Mouse (Mus musculus): ENCODE data around the gene Top2a.

Gene Top2a

GRCm38 (mm10) chr11:99023500-99024467, at the start of gene Top2a:
Gene Top2a (minus strand): TSS chr11:99024189.
- peak; percentile 86 for DNase-seq

- no peak for DNase-seq
These were observed 49.8 kb upstream of the Top2a start for GRCm38 (mm10) chr11:99073781-99074180.

GRCm38 (mm10) chr11:99071866-99072265, 47.9 kb upstream of the Top2a start:
- no peak for DNase-seq

- DNase-seq = no peak
These were observed 44.5 kb upstream of the Top2a start for GRCm38 (mm10) chr11:99068455-99068854.

GRCm38 (mm10) chr11:99067591-99067990, 43.6 kb upstream of the Top2a start:
- DNase-seq = no peak

GRCm38 (mm10) chr11:99065979-99066378, 42.0 kb upstream of the Top2a start:
- DNase-seq = peak; percentile 73

- DNase-seq = no peak
These were observed 41.4 kb upstream of the Top2a start for GRCm38 (mm10) chr11:99065353-99065752.

- no peak for DNase-seq
These were observed 39.6 kb upstream of the Top2a start for GRCm38 (mm10) chr11:99063406-99064131.

GRCm38 (mm10) chr11:99062661-99063060, 38.7 kb upstream of the Top2a start:
- DNase-seq = no peak

GRCm38 (mm10) chr11:99060435-99060834, 36.4 kb upstream of the Top2a start:
- no peak for DNase-seq

GRCm38 (mm10) chr11:99055571-99056452, 31.8 kb upstream of the Top2a start:
- DNase-seq = no peak

GRCm38 (mm10) chr11:99055143-99055542, 31.2 kb upstream of the Top2a start:
- DNase-seq = no peak

- DNase-seq = no peak
These were observed 23.7 kb upstream of the Top2a start for GRCm38 (mm10) chr11:99047643-99048042.

- DNase-seq = no peak
These were observed 23.1 kb upstream of the Top2a start for GRCm38 (mm10) chr11:99047120-99047519.

GRCm38 (mm10) chr11:99045159-99045889, 21.3 kb upstream of the Top2a start:
- no peak for DNase-seq

- DNase-seq = no peak
These were observed 20.3 kb upstream of the Top2a start for GRCm38 (mm10) chr11:99044306-99044705.

GRCm38 (mm10) chr11:99043632-99044031, 19.6 kb upstream of the Top2a start:
- DNase-seq = no peak

- DNase-seq = no peak
These were observed 18.9 kb upstream of the Top2a start for GRCm38 (mm10) chr11:99042834-99043431.

- no peak for DNase-seq
These were observed 18.1 kb upstream of the Top2a start for GRCm38 (mm10) chr11:99041841-99042780.

GRCm38 (mm10) chr11:99041051-99041729, 17.2 kb upstream of the Top2a start, which contains the start of gene Igfbp4:
Gene Igfbp4 (plus strand): TSS chr11:99041244.
- peak; percentile 68 for DNase-seq

Measured in thymus, postnatal 4 days (tissue).